Mouse (Mus musculus): Measurements from ENCODE around the gene U2surp. TPM values are rescaled to one million over a fixed set of nuclear protein-coding genes. Genes with fewer than 3 reads are reported as not detected.

U2surp gene
- total RNA-seq (2021), result 10 to 100 TPM; 67.6 to 69.0 TPM
- long read RNA-seq, experiment 1, full-length matches to known transcripts, result 28 of 41 reads
- long read RNA-seq, experiment 1, partial matches to known transcripts, result 2 of 41 reads
- long read RNA-seq, experiment 1, other reads (novel, unspliced or antisense), result 11 of 41 reads
- long read RNA-seq, experiment 2, full-length matches to known transcripts, result 27 of 36 reads
- long read RNA-seq, experiment 2, partial matches to known transcripts, result 1 of 36 reads
- long read RNA-seq, experiment 2, other reads (novel, unspliced or antisense), result 8 of 36 reads

GRCm38 (mm10) chr9:95511472-95512330 lies at the start of gene U2surp:
U2surp (minus strand) TSS chr9:95511996.
- DNase-seq (ENCODE audit: extremely low spot score in 1 of 2, low spot score in 2 of 2), result peak; percentile 97 to 98
- intact Hi-C loops (cut with DNase I), result loop anchor here (2.0 to 5.0 kb wide), 3 partner anchors 47 to 346 kb away; partner anchors contain the start of genes Atr and Paqr9

GRCm38 (mm10) chr9:95559936-95560735 lies 48.3 kb upstream of the U2surp start:
- intact Hi-C loops (cut with DNase I), result loop anchor here (2.0 kb wide), 1 partner anchor 47 kb away; no protein-coding TSS in a partner anchor
- no peak for TF ChIP-seq CTCF (IDR thresholded peaks at IDR 0.05)
- H3K4me3 ChIP-seq, result peak overlapping the region; percentile 67
- DNase-seq (ENCODE audit: extremely low spot score in 1 of 2, low spot score in 2 of 2), result peak; percentile 71 to 75
- H3K27ac ChIP-seq, result peak overlapping the region; percentile 82

More at GRCm38 (mm10) chr9:95511472-95512330, at the start of gene U2surp:
- Histone ChIP-seq H3K4me3 (peak within 1 kb of the TSS; percentile 85), H3K27ac (peak within 1 kb of the TSS; percentile 93)
- TF ChIP-seq CTCF (IDR thresholded peaks at IDR 0.05), result no peak; the same call in 1 of the 2 replicates

GRCm38 (mm10) chr9:95559059-95559935 lies 47.5 kb upstream of the U2surp start, which contains the start of gene Paqr9:
Paqr9 (plus strand) TSS chr9:95559657.
- Histone ChIP-seq H3K4me3 (peak within 1 kb of the TSS; percentile 67), H3K27ac (peak within 1 kb of the TSS; percentile 90)
- TF ChIP-seq CTCF (IDR thresholded peaks at IDR 0.05), result no peak
- intact Hi-C loops (cut with DNase I), result loop anchor here (2.0 kb wide), 1 partner anchor 46 kb away; no protein-coding TSS in a partner anchor
- peak; percentile 64 to 68 for DNase-seq (ENCODE audit: extremely low spot score in 1 of 2, low spot score in 2 of 2)

GRCm38 (mm10) chr9:95558726-95559058 lies 46.9 kb upstream of the U2surp start:
- Histone ChIP-seq H3K4me3 (peak overlapping the region; percentile 64), H3K27ac (peak overlapping the region; percentile 90)
- TF ChIP-seq CTCF (IDR thresholded peaks at IDR 0.05), result no peak
- intact Hi-C loops (cut with DNase I), result loop anchor here (2.0 kb wide), 1 partner anchor 46 kb away; no protein-coding TSS in a partner anchor
- DNase-seq (ENCODE audit: extremely low spot score in 1 of 2, low spot score in 2 of 2), result no peak

GRCm38 (mm10) chr9:95557722-95558121 lies 45.9 kb upstream of the U2surp start:
- no peak for DNase-seq (ENCODE audit: extremely low spot score in 1 of 2, low spot score in 2 of 2)
- no peak overlapping the region for H3K4me3 ChIP-seq
- intact Hi-C loops (cut with DNase I), result loop anchor here (2.0 kb wide), 1 partner anchor 45 kb away; no protein-coding TSS in a partner anchor

GRCm38 (mm10) chr9:95556067-95556512 lies 44.3 kb upstream of the U2surp start:
- TF ChIP-seq CTCF (IDR thresholded peaks at IDR 0.05), result no peak
- Histone ChIP-seq H3K27ac (no peak overlapping the region), H3K4me3 (no peak overlapping the region)
- DNase-seq (ENCODE audit: extremely low spot score in 1 of 2, low spot score in 2 of 2), result no peak
- intact Hi-C loops (cut with DNase I), result no loop called here

More at GRCm38 (mm10) chr9:95557722-95558121, 45.9 kb upstream of the U2surp start:
- no peak overlapping the region for H3K27ac ChIP-seq
- TF ChIP-seq CTCF (IDR thresholded peaks at IDR 0.05), result no peak

GRCm38 (mm10) chr9:95555233-95555740 lies 43.5 kb upstream of the U2surp start:
- no peak for TF ChIP-seq CTCF (IDR thresholded peaks at IDR 0.05)

GRCm38 (mm10) chr9:95554231-95555221 lies 42.7 kb upstream of the U2surp start:
- no peak overlapping the region for H3K27ac ChIP-seq
- no peak for DNase-seq (ENCODE audit: extremely low spot score in 1 of 2, low spot score in 2 of 2)
- no peak for TF ChIP-seq CTCF (IDR thresholded peaks at IDR 0.05)
- H3K4me3 ChIP-seq, result no peak overlapping the region
- intact Hi-C loops (cut with DNase I), result no loop called here

More at GRCm38 (mm10) chr9:95555233-95555740, 43.5 kb upstream of the U2surp start:
- intact Hi-C loops (cut with DNase I), result no loop called here
- no peak for DNase-seq (ENCODE audit: extremely low spot score in 1 of 2, low spot score in 2 of 2)
- no peak overlapping the region for H3K4me3 ChIP-seq
- H3K27ac ChIP-seq, result no peak overlapping the region

GRCm38 (mm10) chr9:95552175-95552705 lies 40.4 kb upstream of the U2surp start:
- H3K27ac ChIP-seq, result no peak overlapping the region
- peak; percentile 24 to 39 for DNase-seq (ENCODE audit: extremely low spot score in 1 of 2, low spot score in 2 of 2)
- no peak for TF ChIP-seq CTCF (IDR thresholded peaks at IDR 0.05)
- H3K4me3 ChIP-seq, result no peak overlapping the region
- intact Hi-C loops (cut with DNase I), result no loop called here
